In genomic region chr2:102038229-102038894, GRCm38 (mm10) we compare ENCODE assay signal across 10 mouse cellular contexts.
DNase-seq lines count a peak whose midpoint lies in the region; ATAC-seq lines count a peak whose summit lies in the region.
"Had no signal": no experiment of that assay in that cellular context is flagged by ENCODE, and none has a peak within 500 bp of the region (broad histone marks: within the 10 kb centered on the region; RNA-seq: fewer than 3 reads in every experiment).

No protein-coding gene starts in this region.

- no peaks in the 10 kb centered on the region for H3K9me3 ChIP-seq in forebrain, embryonic 11.5 days (ENCODE audit: control insufficient read depth, low read length)
- H3K9me3 ChIP-seq in hindbrain, embryonic 10.5 days: no peaks in the 10 kb centered on the region
- H3K9me3 ChIP-seq: embryonic facial prominence, embryonic 12.5 days had no signal

- H3K4me2 ChIP-seq in forebrain, embryonic 11.5 days (ENCODE audit: low read depth, low read length, severe bottlenecking): no peak overlapping the region
- H3K4me2 ChIP-seq: embryonic facial prominence, embryonic 12.5 days had no signal

- no peaks in the 10 kb centered on the region for H3K36me3 ChIP-seq in forebrain, embryonic 11.5 days (ENCODE audit: control insufficient read depth, insufficient read depth, low read length)
- H3K36me3 ChIP-seq in hindbrain, embryonic 10.5 days: peaks cover 7% of the 10 kb centered on the region; the same call in 1 of the 2 replicates
- H3K36me3 ChIP-seq: embryonic facial prominence, embryonic 12.5 days had no signal

- peaks cover 14% of the 10 kb centered on the region for H3K4me1 ChIP-seq in forebrain, embryonic 11.5 days (replicated peaks; ENCODE audit: control insufficient read depth, insufficient read depth, low read length)
- peaks cover 41% of the 10 kb centered on the region for H3K4me1 ChIP-seq in hindbrain, embryonic 10.5 days (replicated peaks)

- no peaks in the 10 kb centered on the region for H3K27me3 ChIP-seq in forebrain, embryonic 11.5 days (ENCODE audit: control insufficient read depth, insufficient read depth, low read length)
- no peaks in the 10 kb centered on the region for H3K27me3 ChIP-seq in hindbrain, embryonic 10.5 days (ENCODE audit: insufficient read depth, poor library complexity, severe bottlenecking)
- H3K27me3 ChIP-seq: embryonic facial prominence, embryonic 12.5 days had no signal

- no peak overlapping the region for H3K9ac ChIP-seq in forebrain, embryonic 11.5 days (ENCODE audit: low read length)
- H3K9ac ChIP-seq: embryonic facial prominence, embryonic 12.5 days; liver, embryonic 14.5 days had no signal

- no peak overlapping the region for H3K4me3 ChIP-seq in forebrain, embryonic 11.5 days (ENCODE audit: low read depth, low read length)
- no peak overlapping the region for H3K4me3 ChIP-seq in hindbrain, embryonic 10.5 days
- H3K4me3 ChIP-seq: embryonic facial prominence, embryonic 12.5 days had no signal

- H3K27ac ChIP-seq in forebrain, embryonic 11.5 days (ENCODE audit: low read depth, low read length): 0 out of 2 replicates have a peak overlapping the region, but pooled peaks have one; percentile 8
- no peak overlapping the region for H3K27ac ChIP-seq in hindbrain, embryonic 10.5 days
- H3K27ac ChIP-seq: embryonic facial prominence, embryonic 12.5 days; liver, embryonic 14.5 days had no signal

- intact Hi-C loops in left cerebral cortex, postnatal 4 days (cut with DNase I): no loop called here

- 40% methylated on average over 10 of the region's 10 CpGs for WGBS in forebrain, embryonic 11.5 days
- 62% methylated on average over 10 of the region's 10 CpGs for WGBS in hindbrain, embryonic 10.5 days

- peak; percentile 69 for ATAC-seq in forebrain, embryonic 11.5 days (replicated peaks; ENCODE audit: low FRiP score)

- DNase-seq in adrenal gland, postnatal 10 days: peak; percentile 57
- no peak for DNase-seq in adrenal gland, adult 18-20 months (ENCODE audit: low spot score in 2 of 2)
- peak; percentile 59 for DNase-seq in MN1 (ENCODE audit: low spot score)
- peak; percentile 60 for DNase-seq in forebrain, embryonic 11.5 days (ENCODE audit: low spot score)
- peak; percentile 26 for DNase-seq in hindbrain, embryonic 10.5 days (ENCODE audit: low spot score)
- peak; percentile 84 for DNase-seq in left cerebral cortex, postnatal 4 days
- DNase-seq in right cerebral cortex, adult 18-20 months: peak; percentile 87
- DNase-seq in yolk sac, embryonic 10.5 days (ENCODE audit: low spot score): no peak

Comparison
In these comparisons a context has a peak if more than half of its experiments do, and no peak if none do; other contexts are left out.
1. DNase-seq: peak in adrenal gland, postnatal 10 days (single experiment), MN1 (single experiment), forebrain, embryonic 11.5 days (single experiment), hindbrain, embryonic 10.5 days (single experiment), left cerebral cortex, postnatal 4 days (single experiment) and right cerebral cortex, adult 18-20 months (single experiment); none in adrenal gland, adult 18-20 months (0 of 2) and yolk sac, embryonic 10.5 days (single experiment).